Mouse (Mus musculus) cerebellum, adult 2 months (tissue): ENCODE data around the gene Grb2. TPM values are rescaled to one million over a fixed set of nuclear protein-coding genes. Genes with fewer than 3 reads are reported as not detected.

Source experiments
- DNase-seq, 2 experiments: peaks; one replicate each; pipeline ENCODE4 v3.0.0; 2021
- H3K27ac ChIP-seq: fragments of 200-500 bp; 2 replicates; pipeline ENCODE4 v1.5.1; 2012; ENCODE audit warnings: low read length, control low read depth, inconsistent platforms; ENCODE audit not compliant: insufficient read depth
- H3K27me3 ChIP-seq: fragments of 200-500 bp; 2 replicates; pipeline ENCODE4 v1.6.1; 2012; ENCODE audit warnings: inconsistent platforms, mild to moderate bottlenecking, low read length, moderate library complexity; ENCODE audit not compliant: control insufficient read depth, insufficient read depth
- H3K4me1 ChIP-seq: fragments of 200-500 bp; 2 replicates; pipeline ENCODE4 v1.6.1; 2011; ENCODE audit warnings: low read length; ENCODE audit not compliant: control insufficient read depth, insufficient read depth
- H3K4me3 ChIP-seq: fragments of 200-500 bp; replicated peaks from 2 replicates; pipeline ENCODE3; 2011; ENCODE audit warnings: mild to moderate bottlenecking, low read depth, low read length, control low read depth; ENCODE audit not compliant: insufficient read depth
- CTCF ChIP-seq: fragments of 200-500 bp; IDR thresholded peaks from 2 replicates; pipeline ENCODE4 v1.5.1; 2011; ENCODE audit warnings: low read depth, mild to moderate bottlenecking, control low read depth, low read length, moderate library complexity, borderline replicate concordance; ENCODE audit not compliant: insufficient read depth
- POLR2A ChIP-seq: fragments of 200-500 bp; IDR thresholded peaks from 2 replicates; pipeline ENCODE4 v1.6.1; 2011; ENCODE audit warnings: low read length, control low read depth, borderline replicate concordance; ENCODE audit not compliant: insufficient read depth
- WGBS: fragments of 180-500 bp; shearing (Covaris S2); methylation state at CpG from one replicate; pipeline ENCODE4 v1.1.7; 2018; 5-methylcytosine and 5-hydroxymethylcytosine counted together
- polyA plus RNA-seq: library from polyadenylated mRNA; depleted of rRNA; stranded (reverse); fragments of >200 nt; gene quantifications from 2 replicates; pipeline ENCODE4 v1.2.3, GENCODE M21; 2012

Grb2 gene
- polyA plus RNA-seq, 1 experiment: 132 TPM

DNA sequence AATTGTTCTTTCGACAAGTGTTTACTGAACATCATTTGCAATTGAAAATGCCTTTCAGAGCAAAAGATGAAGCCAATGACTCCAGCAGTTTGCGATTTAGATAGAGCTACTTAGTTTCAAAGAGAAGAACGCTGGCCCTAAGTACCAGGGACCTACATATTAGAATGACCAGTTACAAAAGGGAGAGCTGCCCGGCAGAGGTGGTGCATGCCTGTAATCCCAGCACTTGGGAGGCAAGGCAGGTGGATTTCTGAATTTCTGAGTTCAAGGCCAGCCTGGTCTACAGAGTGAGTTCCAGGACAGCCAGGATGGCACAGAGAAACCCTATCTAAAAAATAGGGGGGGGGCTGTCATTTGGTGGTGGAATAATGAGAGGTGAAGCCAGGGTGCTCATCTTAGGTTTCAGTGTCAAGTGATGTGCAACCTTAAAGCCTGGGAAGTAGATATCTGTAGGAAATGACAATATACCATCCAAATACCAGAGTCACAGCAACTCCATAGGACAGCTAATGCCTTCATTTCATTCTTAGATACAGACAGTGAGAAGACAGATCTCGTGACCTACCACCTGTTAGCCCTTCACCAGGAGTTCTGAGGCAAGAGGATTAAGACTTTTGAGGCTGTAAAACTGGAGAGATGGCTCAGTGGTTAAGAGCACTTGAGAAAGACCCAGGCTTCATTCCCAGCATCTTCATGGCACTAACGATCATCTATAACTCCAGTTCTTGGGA is 1.6 kb upstream of the Grb2 start:
- H3K27me3 ChIP-seq: no peaks in the 10 kb centered on the region
- TF ChIP-seq POLR2A (no peak), CTCF (no peak)
- peak overlapping the region; percentile 92; the same call in 1 of the 2 replicates for H3K27ac ChIP-seq
- peaks cover 13% of the 10 kb centered on the region for H3K4me1 ChIP-seq
- 46% methylated on average over 6 of the region's 6 CpGs for WGBS
- DNase-seq: peak in 1 of 2 experiments; percentile 12
- H3K4me3 ChIP-seq: no peak overlapping the region

GRCm38 (mm10) chr11:115708956-115709828 is 795 bp upstream of the Grb2 start:
- peak; percentile 72 to 77 for DNase-seq
- under 1% methylated on average over 23 of the region's 23 CpGs for WGBS
- Histone ChIP-seq H3K27ac (peak overlapping the region; percentile 92), H3K4me1 (peaks cover 15% of the 10 kb centered on the region), H3K27me3 (no peaks in the 10 kb centered on the region), H3K4me3 (peak overlapping the region; percentile 94)
- TF ChIP-seq POLR2A (peak; percentile 31; the same call in 1 of the 2 replicates), CTCF (no peak)

GRCm38 (mm10) chr11:115707313-115708208 is 836 bp downstream of the Grb2 start:
- no peak for TF ChIP-seq CTCF
- no peak for TF ChIP-seq POLR2A
- peak; percentile 66 to 69 for DNase-seq

GRCm38 (mm10) chr11:115706584-115706983 is 1.8 kb downstream of the Grb2 start:
- H3K4me1 ChIP-seq: peaks cover 15% of the 10 kb centered on the region
- WGBS: 68% methylated on average over 10 of the region's 10 CpGs
- H3K4me3 ChIP-seq: peak overlapping the region; percentile 39
- H3K27ac ChIP-seq: no peak overlapping the region
- H3K27me3 ChIP-seq: no peaks in the 10 kb centered on the region
- no peak for DNase-seq
- no peak for TF ChIP-seq POLR2A
- no peak for TF ChIP-seq CTCF

More at GRCm38 (mm10) chr11:115707313-115708208, 836 bp downstream of the Grb2 start:
- Histone ChIP-seq H3K4me1 (peaks cover 15% of the 10 kb centered on the region), H3K27me3 (no peaks in the 10 kb centered on the region), H3K4me3 (peak overlapping the region; percentile 98), H3K27ac (peak overlapping the region; percentile 77)
- under 1% methylated on average over 44 of the region's 44 CpGs for WGBS

DNA sequence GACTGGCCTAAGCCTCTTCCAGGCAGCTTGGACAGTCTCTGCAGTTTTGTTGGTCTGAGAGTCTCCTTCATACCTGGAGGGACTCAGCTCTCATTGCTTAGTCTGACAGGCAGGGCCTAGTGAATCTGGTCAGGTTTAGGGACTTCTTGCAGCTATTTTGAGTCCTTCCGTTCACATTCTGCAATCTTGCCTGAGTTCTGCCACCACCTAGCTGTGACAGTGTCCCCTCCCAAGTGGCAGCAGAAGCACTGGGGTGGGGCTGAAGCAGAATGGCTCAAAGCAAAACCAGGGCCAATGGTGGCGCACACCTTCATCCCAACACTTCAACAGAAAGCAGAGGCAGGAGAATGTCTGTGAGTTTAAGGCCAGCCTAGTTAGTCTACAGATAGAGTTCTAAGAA is 2.8 kb downstream of the Grb2 start:
- Histone ChIP-seq H3K4me1 (peaks cover 15% of the 10 kb centered on the region), H3K27me3 (no peaks in the 10 kb centered on the region), H3K27ac (peak overlapping the region; percentile 11; the same call in 1 of the 2 replicates), H3K4me3 (no peak overlapping the region)
- 50% methylated on average over 2 of the region's 2 CpGs for WGBS
- no peak for DNase-seq
- TF ChIP-seq CTCF (no peak), POLR2A (no peak)

DNA sequence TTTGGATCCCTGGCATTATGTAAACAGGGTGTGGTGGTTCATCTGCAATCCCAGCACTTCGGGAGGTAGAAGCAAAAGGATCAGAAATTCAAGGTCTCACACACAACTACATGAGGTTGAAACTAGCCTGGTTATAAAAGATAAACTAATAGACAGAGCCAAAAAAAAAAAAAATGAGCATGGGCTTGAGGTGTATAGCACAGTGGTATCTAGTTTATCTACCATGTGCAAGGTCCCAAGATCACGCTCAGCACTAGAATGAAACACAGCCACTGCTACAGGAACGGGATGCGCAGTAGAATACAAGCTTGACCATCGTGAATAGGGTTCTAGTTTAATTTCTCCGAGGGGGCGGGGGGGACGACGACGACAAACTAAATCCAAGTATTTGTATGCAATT is 3.7 kb downstream of the Grb2 start:
- no peak overlapping the region for H3K4me3 ChIP-seq
- WGBS: 87% methylated on average over 10 of the region's 10 CpGs
- 0 out of 2 replicates have a peak overlapping the region, but pooled peaks have one; percentile 28 for H3K27ac ChIP-seq
- no peak for DNase-seq
- no peak for TF ChIP-seq CTCF
- TF ChIP-seq POLR2A: no peak
- no peaks in the 10 kb centered on the region for H3K27me3 ChIP-seq
- H3K4me1 ChIP-seq: peaks cover 17% of the 10 kb centered on the region

- DNase-seq: no peak
- Histone ChIP-seq H3K4me1 (peaks cover 17% of the 10 kb centered on the region), H3K27ac (no peak overlapping the region), H3K27me3 (no peaks in the 10 kb centered on the region), H3K4me3 (no peak overlapping the region)
- 80% methylated on average over 2 of the region's 2 CpGs for WGBS
- TF ChIP-seq CTCF: no peak
Measured at GRCm38 (mm10) chr11:115703466-115703865, 4.9 kb downstream of the Grb2 start.
